Mouse (Mus musculus) embryonic fibroblast, embryonic 13.5 days (primary cell): ENCODE measurements at regions not wholly inside any gene's neighbourhood (a gene's known extent, or its start where the extent isn't known, plus 50 kb on each side); places are given as distances from the start of the nearest gene placed in this dataset.

Experiments used
- H3K27ac ChIP-seq: 2 replicates; pipeline ENCODE4 v1.5.1; 2012; ENCODE audit warnings: low read length, control low read depth, inconsistent platforms; ENCODE audit not compliant: insufficient read depth
- H3K4me1 ChIP-seq: 2 replicates; pipeline ENCODE4 v1.6.1; 2011; ENCODE audit warnings: low read length; ENCODE audit not compliant: control insufficient read depth, insufficient read depth
- H3K4me3 ChIP-seq: 2 replicates; pipeline ENCODE4 v1.5.1; 2011; ENCODE audit warnings: mild to moderate bottlenecking, control low read depth, low read length; ENCODE audit not compliant: insufficient read depth
- CTCF ChIP-seq: IDR thresholded peaks from 2 replicates; pipeline ENCODE4 v1.5.1; 2011; ENCODE audit warnings: mild to moderate bottlenecking, control low read depth, low read length, moderate library complexity, borderline replicate concordance; ENCODE audit not compliant: insufficient read depth
- POLR2A ChIP-seq: IDR thresholded peaks from 2 replicates; pipeline ENCODE4 v1.6.1; 2011; ENCODE audit warnings: low read depth, mild to moderate bottlenecking, control low read depth, low read length, moderate library complexity

DNA sequence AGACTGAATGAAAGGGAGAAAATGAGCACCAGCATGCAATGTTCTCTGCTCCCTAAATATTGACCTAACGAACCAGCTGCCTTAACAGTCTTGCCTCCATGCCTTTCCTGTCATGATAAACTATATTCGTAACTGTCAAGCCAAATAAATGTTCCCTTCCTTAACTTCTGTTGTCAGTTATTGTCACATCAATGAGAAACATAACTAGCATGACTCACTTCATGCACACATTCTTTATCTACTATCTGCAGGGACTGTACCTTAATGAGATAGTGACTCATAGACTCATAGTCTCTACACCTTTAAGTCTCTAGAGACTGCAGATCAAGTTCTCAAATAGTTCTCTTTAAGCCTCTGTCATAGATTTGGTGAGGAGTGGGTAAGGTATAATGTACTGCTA lies 349.2 kb upstream of the Slc30a5 start:
- Histone ChIP-seq H3K4me1 (no peaks in the 10 kb centered on the region; the same call in 1 of the 2 replicates), H3K4me3 (no peak overlapping the region)

GRCm38 (mm10) chr13:101175017-101175689 lies 341.9 kb upstream of the Slc30a5 start:
- Histone ChIP-seq H3K4me1 (no peaks in the 10 kb centered on the region), H3K27ac (no peak overlapping the region), H3K4me3 (no peak overlapping the region)
- TF ChIP-seq POLR2A = no peak
- no peak for TF ChIP-seq CTCF

More for the DNA sequence above, 349.2 kb upstream of the Slc30a5 start:
- H3K27ac ChIP-seq = no peak overlapping the region
- TF ChIP-seq POLR2A (no peak), CTCF (no peak)

DNA sequence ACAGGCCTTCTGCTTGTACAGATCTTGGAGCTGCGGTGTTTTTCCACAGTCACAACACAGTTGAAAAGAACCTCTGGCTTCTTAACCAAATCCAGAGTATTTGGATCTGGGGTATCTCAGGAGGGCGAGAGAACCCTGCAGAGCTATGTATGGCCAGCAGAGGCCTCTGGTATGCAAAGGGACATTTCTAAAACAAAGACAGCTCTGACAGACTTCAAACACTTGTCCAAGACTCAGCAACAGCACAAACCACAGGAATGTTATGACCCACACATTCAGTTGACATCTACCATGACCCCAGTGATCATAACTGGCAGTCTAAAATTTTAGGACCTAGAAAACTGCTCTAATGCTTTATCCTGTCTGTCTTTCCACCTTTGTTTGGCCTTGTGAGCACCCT lies 328.5 kb upstream of the Slc30a5 start:
- Histone ChIP-seq H3K4me3 (no peak overlapping the region), H3K4me1 (peaks cover 5% of the 10 kb centered on the region; the same call in 1 of the 2 replicates), H3K27ac (no peak overlapping the region)
- TF ChIP-seq POLR2A (no peak), CTCF (no peak)

DNA sequence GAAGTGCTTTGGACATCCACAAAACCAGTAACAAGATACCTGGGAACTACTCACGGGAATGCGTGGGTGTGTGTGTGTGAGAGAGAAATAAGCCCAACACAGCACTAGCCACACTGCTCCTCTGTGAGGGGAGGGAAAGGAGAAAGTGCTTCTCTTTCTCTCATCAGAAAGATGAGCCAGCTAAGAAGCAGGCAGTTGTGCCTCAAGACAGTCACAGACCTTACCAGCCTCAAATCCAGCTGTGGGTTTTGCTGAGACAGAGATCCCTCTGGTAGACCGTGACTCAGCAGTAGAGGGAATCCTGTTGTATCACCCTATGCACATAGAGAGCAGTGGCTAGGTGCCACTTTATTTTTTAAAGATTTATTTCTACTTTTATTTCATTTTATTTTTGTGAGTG lies 326.7 kb upstream of the Slc30a5 start:
- no peak for TF ChIP-seq CTCF
- no peak for TF ChIP-seq POLR2A
- Histone ChIP-seq H3K4me1 (peaks cover 5% of the 10 kb centered on the region; the same call in 1 of the 2 replicates), H3K4me3 (no peak overlapping the region), H3K27ac (no peak overlapping the region)

DNA sequence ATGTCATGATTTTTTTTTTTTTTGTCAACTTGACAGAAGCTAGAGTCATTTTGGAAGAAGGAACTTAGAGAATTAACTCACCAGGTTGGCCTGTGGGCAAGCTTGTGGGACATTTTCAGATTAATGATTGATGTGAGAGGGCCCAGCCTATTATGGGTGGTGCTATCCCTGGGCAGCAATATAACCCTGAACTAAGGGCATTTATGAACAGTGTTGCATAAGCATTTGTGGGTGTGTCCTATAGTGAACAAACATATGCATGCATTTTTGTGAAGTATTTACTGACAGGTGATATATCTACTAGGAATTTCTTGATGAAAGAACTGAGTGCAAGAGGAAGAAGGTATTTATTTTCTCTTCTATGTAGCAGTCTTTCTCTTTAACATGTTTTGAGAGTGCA lies 320.5 kb upstream of the Slc30a5 start:
- Histone ChIP-seq H3K27ac (no peak overlapping the region), H3K4me3 (no peak overlapping the region), H3K4me1 (no peaks in the 10 kb centered on the region)
- TF ChIP-seq CTCF (no peak), POLR2A (no peak)

DNA sequence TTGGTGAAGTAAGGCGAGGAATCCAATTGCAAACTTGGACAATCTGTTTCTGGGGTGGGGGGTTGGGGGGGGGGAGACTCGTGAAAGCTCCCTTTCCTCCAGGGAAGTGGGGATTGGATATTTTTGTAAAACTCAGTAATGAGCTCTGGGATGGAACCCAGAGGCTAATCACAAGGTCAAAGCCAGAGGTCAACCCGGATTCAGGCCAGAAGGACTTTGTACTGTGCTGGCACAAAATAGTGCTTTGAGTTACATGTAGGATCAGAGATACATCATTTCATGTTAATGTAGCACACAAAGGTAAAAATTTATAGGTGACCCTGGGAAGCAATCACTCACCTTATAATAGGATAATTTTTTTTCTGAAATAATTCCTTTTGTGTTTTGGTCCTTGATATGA lies 309.5 kb upstream of the Slc30a5 start:
- Histone ChIP-seq H3K27ac (no peak overlapping the region), H3K4me3 (no peak overlapping the region), H3K4me1 (no peaks in the 10 kb centered on the region)
- TF ChIP-seq CTCF = no peak
- no peak for TF ChIP-seq POLR2A

- Histone ChIP-seq H3K27ac (no peak overlapping the region), H3K4me1 (no peaks in the 10 kb centered on the region), H3K4me3 (no peak overlapping the region)
- TF ChIP-seq POLR2A = no peak
- TF ChIP-seq CTCF = no peak
Measured at GRCm38 (mm10) chr13:101142104-101142735, 309.0 kb upstream of the Slc30a5 start.

DNA sequence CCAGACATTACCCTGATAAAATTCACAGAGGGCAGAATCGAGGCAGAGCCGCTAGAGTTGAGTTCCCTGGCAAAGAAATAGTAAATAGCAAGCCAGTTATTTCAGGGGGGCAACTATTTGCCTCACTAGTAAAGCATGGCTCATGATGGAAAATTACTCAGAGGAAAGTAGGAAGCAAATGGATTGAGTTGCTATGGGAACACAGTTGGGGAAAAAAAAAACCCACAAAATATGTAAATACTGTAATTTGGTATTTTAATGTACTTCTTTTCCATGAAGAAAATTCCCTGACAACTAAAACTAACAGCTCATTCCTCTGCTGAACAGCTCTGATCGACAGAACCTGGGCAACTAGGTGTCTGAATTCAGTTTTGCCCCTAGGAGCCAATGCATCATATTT lies 296.2 kb upstream of the Slc30a5 start:
- H3K4me1 ChIP-seq = no peaks in the 10 kb centered on the region
- no peak overlapping the region for H3K4me3 ChIP-seq
- TF ChIP-seq CTCF (no peak), POLR2A (no peak)
- H3K27ac ChIP-seq = no peak overlapping the region

DNA sequence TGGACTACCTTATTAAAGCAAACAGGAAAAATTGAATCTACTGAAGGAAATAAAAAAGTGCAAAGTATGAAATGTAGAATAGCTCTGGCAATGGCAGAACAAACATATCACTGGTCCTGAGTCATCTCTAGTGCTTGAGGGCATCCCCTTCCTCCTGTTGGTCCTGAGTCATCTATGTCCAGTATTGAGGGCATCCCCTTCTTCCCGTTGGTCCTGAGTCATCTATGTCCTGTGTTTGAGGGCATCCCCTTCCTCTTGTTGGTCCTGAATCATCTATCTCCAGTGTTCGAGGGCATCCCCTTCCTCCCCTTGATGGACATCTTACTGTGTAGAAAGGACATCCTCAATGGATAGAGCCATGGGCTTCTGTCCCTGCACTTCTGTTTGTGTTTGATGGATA lies 294.6 kb upstream of the Slc30a5 start:
- no peak overlapping the region for H3K27ac ChIP-seq
- H3K4me1 ChIP-seq = no peaks in the 10 kb centered on the region
- no peak overlapping the region for H3K4me3 ChIP-seq
- no peak for TF ChIP-seq POLR2A
- TF ChIP-seq CTCF = no peak

DNA sequence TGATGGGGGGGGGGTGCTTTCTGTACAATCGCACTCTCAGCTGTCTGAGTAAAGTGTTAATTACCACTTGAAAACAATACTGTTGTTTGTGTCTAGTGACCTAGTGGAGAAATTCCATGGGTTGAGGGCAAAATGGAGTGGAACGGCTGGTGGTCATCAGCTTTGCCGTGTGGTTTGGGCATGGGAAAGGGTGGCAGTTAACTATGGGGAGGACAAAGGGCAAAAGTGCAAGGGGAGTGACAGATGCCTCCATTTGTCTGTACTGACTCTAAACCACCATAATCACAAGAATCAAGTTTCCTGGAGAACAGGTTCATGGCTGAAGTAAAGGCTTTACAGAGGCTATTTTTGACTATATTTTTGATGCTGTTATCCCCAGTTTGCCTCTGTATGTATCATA lies 294.0 kb upstream of the Slc30a5 start:
- no peak overlapping the region for H3K4me3 ChIP-seq
- no peak for TF ChIP-seq CTCF
- no peak for TF ChIP-seq POLR2A
- no peaks in the 10 kb centered on the region for H3K4me1 ChIP-seq
- H3K27ac ChIP-seq = no peak overlapping the region
